Mouse (Mus musculus): Measurements from ENCODE around the gene Zfhx3.

DNA sequence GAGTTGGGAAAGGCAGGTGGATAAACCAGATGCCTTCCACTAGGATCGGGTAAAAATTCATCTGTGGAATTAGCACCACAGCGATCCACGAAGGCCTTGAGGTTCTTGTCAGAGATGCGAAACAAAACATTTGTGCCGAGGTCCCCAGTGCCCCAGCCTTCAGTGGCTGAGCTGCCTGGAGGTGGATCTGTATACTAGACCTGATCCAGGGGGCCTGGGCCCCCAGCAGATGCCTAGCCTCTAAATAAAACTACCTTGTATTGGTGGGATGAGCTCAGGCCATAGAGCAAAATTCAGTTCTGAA is 769.0 kb downstream of the Zfhx3 start:
- no peak for TF ChIP-seq TAL1 (IDR thresholded peaks at IDR 0.05; ENCODE audit: low read length)
- no peak for TF ChIP-seq CHD2 (IDR thresholded peaks at IDR 0.05; ENCODE audit: low read length)
- TF ChIP-seq POLR2A (IDR thresholded peaks at IDR 0.05; ENCODE audit: control insufficient read depth in 1 of 2, insufficient read depth in 1 of 2, low read depth in 1 of 2, low read length in 2 of 2, poor library complexity in 1 of 2) = no peak
- no peak for TF ChIP-seq HCFC1 (IDR thresholded peaks at IDR 0.05; ENCODE audit: low read depth, low read length)
- no peak for TF ChIP-seq KAT2A (conservative IDR thresholded peaks at IDR 0.05; ENCODE audit: low read depth, low read length)
- no peak for TF ChIP-seq CTCF (IDR thresholded peaks at IDR 0.05 in 2 of 3, conservative IDR thresholded peaks at IDR 0.05 in 1 of 3; ENCODE audit: control insufficient read depth in 1 of 3, insufficient read depth in 1 of 3, low read depth in 2 of 3, low read length in 3 of 3, poor library complexity in 1 of 3, severe bottlenecking in 1 of 3)
- no peak for TF ChIP-seq GATA1 (IDR thresholded peaks at IDR 0.05; ENCODE audit: low read depth, low read length)

All from MEL (cell line).